Mouse (Mus musculus) small intestine, adult 2 months (tissue): ENCODE measurements around the gene Clpsl2.

Source experiments
- CTCF ChIP-seq: fragments of 200-500 bp; IDR thresholded peaks from 2 replicates; pipeline ENCODE4 v1.5.1; 2012; ENCODE audit warnings: low read depth, mild to moderate bottlenecking, control low read depth, inconsistent platforms, low read length, moderate library complexity, mixed read lengths; ENCODE audit not compliant: insufficient replicate concordance, insufficient read length; ENCODE audit errors: extremely low read depth
- POLR2A ChIP-seq: fragments of 200-500 bp; IDR thresholded peaks from 2 replicates; pipeline ENCODE4 v1.6.1; 2012; ENCODE audit warnings: low read depth, mild to moderate bottlenecking, control low read depth, inconsistent platforms, low read length, moderate library complexity

DNA sequence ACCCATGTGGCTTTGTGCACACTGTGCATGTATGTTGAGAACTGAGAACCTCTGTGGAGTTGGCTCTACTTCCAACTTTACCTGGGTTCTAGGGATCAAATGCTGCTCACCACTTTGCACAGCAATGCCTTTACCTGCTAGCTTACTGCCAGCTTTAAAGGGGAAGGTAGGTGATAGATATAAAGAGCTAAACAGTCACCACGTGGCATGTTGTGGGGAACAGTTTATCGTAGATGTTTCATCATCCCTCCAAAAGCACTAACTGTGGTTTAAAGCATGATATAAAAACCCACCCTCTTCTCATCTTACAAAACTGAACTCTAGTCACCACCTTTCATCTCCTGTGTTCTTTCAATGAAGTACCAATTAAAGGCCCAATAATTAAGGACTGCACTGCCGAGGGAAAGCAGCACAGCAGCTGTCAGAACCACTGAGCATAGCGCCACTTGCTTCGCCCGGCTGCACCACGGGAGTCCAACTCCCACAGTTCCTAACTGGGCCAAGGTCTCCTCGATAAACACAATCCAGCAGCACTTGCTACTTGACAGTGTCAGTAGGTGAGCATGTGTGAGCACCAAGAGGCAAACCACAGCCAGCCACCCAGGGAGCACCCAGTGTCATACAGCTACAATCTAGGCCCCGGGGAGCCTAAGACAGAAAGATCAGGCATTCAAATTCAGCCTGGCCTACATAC, 52.5 kb downstream of the Clpsl2 start:
- no peak for TF ChIP-seq CTCF
- no peak for TF ChIP-seq POLR2A
